Mouse (Mus musculus) layer of hippocampus, postnatal 36 days (tissue): ENCODE data around the gene Rhox4d. TPM values are rescaled to one million over a fixed set of nuclear protein-coding genes. Genes with fewer than 3 reads are reported as not detected.
"Not testable (repeated sequence)": the region's sequence is repeated elsewhere in the genome, so short reads cannot be mapped to it uniquely, and the experiment has no call there.

Experiments used
- DNase-seq, 2 experiments: peaks; one replicate each; pipeline ENCODE4 v3.0.0; 2022
- total RNA-seq, 2 experiments: library from RNA; stranded (reverse); gene quantifications; 2 replicates each; pipeline ENCODE4 v1.2.3; 2021

Gene Rhox4d
- total RNA-seq: not detected

DNA sequence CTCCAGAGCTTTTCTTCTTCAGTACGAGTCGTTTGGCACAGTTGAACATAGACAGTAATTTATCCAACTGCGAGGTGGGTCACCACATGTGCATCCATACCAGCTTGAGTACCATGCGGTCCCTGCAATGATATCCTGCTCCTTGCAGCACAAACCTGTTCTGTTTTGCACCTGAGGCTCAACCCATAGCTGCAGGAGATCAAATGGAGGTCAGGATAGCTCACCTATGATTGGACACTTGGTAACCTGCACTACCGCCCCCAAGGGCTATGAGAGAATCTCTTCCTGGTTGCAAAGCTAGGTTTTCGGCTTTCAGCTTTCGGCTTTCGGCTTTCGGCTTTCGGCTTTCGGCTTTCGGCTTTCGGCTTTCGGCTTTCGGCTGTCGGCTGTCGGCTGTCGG, at the start of gene Rhox4d:
Gene Rhox4d (plus strand): TSS at position 301 of the 400 bp plus-strand sequence.
- not testable (repeated sequence) for DNase-seq

DNA sequence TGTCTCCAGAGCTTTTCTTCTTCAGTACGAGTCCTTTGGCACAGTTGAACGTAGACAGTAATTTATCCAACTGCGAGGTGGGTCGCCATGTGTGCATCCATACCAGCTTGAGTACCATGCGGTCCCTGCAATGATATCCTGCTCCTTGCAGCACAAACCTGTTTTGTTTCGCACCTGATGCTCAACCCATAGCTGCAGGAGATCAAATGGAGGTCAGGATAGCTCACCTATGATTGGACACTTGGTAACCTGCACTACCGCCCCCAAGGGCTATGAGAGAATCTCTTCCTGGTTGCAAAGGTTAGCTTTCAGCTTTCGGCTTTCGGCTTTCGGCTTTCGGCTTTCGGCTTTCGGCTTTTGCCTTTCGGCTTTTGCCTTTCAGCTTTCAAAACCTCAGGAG, 34.1 kb upstream of the Rhox4d start, which contains the start of gene Rhox4c:
Gene Rhox4c (plus strand): TSS at position 301 of the 400 bp plus-strand sequence.
- not testable (repeated sequence) for DNase-seq

DNA sequence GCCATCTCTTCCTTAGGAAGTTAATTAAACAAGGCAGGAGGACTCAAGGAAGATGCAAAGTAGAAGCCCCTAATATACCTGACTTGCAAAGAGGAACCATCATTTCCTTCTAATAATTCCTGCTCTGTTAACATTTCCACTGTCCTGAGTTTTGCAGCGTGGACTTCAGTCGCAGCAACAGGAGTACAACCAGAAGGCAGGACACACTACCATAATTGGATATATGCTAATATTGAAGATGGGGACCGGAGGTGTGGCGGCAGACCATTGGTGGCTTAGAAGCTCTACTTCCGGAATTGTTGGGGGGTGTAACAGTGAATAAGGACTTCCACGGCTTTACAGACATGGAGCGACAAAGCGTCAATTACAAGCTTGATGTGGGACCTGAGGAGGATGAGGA, 16.0 kb downstream of the Rhox4d start, which contains the start of gene Rhox2e:
Gene Rhox2e (plus strand): TSS at position 301 of the 400 bp plus-strand sequence.
- not testable (repeated sequence) for DNase-seq

DNA sequence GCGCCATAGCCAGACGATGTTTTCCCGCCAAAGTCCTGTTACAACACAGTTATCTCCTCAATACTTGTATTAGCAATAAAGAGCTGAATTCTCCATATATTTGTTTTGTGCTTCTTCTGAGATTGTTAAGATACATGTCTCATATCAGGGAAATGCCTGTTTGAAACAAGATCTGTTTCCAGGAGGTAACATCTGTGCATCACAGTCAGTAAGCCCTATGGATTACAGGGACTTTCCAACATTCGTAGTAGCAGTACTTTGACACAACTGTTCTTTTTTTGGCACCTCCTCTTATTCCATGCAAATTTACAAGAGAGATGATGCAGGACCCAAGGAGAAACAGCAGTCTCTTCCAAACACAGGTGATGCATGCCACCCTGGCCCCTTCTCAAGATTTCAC, 27.6 kb downstream of the Rhox4d start, which contains the start of gene Rhox3e:
Gene Rhox3e (plus strand): TSS at position 301 of the 400 bp plus-strand sequence.
- DNase-seq: not testable (repeated sequence)

DNA sequence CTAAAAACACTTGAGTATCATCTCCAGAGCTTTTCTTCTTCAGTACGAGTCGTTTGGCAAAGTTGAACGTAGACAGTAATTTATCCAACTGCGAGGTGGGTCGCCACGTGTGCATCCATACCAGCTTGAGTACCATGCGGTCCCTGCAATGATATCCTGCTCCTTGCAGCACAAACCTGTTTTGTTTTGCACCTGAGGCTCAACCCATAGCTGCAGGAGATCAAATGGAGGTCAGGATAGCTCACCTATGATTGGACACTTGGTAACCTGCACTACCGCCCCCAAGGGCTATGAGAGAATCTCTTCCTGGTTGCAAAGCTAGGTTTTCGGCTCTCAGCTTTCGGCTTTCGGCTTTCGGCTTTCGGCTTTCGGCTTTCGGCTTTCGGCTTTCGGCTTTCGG, 43.0 kb downstream of the Rhox4d start, which contains the start of gene Rhox4e:
Gene Rhox4e (plus strand): TSS at position 301 of the 400 bp plus-strand sequence.
- DNase-seq: not testable (repeated sequence)

Other genes with a start within 250 kb of the Rhox4d start
- not detected for gene Rhox4a, start 249.0 kb upstream of the Rhox4d start, total RNA-seq
- gene Rhox3a2, start 134.3 kb upstream of the Rhox4d start, total RNA-seq: not detected
- gene Rhox4a2, start 123.5 kb upstream of the Rhox4d start, total RNA-seq: not detected
- gene Rhox2b, start 102.3 kb upstream of the Rhox4d start, total RNA-seq: not detected
- gene Rhox4b, start 81.9 kb upstream of the Rhox4d start, total RNA-seq: not detected
- not detected for gene Rhox2c, start 60.7 kb upstream of the Rhox4d start, total RNA-seq
- not detected for gene Rhox3c, start 55.8 kb upstream of the Rhox4d start, total RNA-seq
- not detected for gene Rhox4c, start 34.0 kb upstream of the Rhox4d start, total RNA-seq
- gene Rhox2d, start 20.9 kb upstream of the Rhox4d start, total RNA-seq: not detected
- gene Rhox2e, start 16.1 kb downstream of the Rhox4d start, total RNA-seq: not detected
- not detected for gene Rhox3e, start 27.7 kb downstream of the Rhox4d start, total RNA-seq
- not detected for gene Rhox4e, start 43.1 kb downstream of the Rhox4d start, total RNA-seq
- not detected for gene Rhox2f, start 57.0 kb downstream of the Rhox4d start, total RNA-seq
- not detected for gene Rhox3f, start 66.6 kb downstream of the Rhox4d start, total RNA-seq
- not detected for gene Rhox4f, start 93.3 kb downstream of the Rhox4d start, total RNA-seq
- not detected for gene Rhox3g, start 114.3 kb downstream of the Rhox4d start, total RNA-seq
- gene Rhox2g, start 129.1 kb downstream of the Rhox4d start, total RNA-seq: not detected
- not detected for gene Rhox4g, start 137.0 kb downstream of the Rhox4d start, total RNA-seq
- not detected for gene Rhox3h, start 154.4 kb downstream of the Rhox4d start, total RNA-seq
- gene Rhox2h, start 158.9 kb downstream of the Rhox4d start, total RNA-seq: not detected